Mouse (Mus musculus): ENCODE measurements at regions not wholly inside any gene's neighbourhood (a gene's known extent, or its start where the extent isn't known, plus 50 kb on each side); places are given as distances from the start of the nearest gene placed in this dataset.

DNA sequence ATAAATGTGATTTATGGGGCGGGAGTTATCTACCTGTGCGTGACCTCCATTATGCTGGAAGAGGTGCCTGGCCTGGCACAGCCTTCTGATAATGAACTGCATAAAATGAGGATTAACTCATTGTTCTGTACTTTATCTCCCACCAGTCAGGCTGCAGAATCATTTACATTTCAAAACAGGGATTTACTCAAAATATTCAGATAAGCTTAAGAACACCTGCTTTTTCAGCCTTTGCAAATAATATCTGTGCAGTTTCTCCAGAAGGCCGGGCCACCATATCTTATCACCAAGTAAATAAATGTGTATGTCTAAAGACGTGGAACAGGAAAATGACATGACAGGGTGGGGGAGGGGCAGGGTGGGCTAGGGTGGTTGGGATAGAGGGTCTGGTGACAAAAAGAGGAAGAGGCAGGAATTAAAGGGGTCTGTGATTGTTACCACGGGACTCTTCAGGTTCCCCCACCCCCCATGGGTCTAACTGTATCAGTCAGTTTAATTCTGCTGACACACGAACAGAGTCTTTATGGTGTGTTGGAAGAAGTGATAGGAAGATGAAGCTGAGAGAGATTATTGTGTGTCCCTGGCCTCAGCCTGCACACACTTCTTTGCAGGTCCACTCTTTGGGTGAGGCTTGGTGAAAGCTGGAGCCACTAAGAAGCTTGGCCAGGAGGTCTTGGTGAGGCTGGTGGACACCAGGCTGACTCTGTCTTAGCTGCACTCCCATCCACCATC lies 154.6 kb upstream of the Sox11 start:
- DNase-seq (ENCODE audit: low spot score) = no peak

DNA sequence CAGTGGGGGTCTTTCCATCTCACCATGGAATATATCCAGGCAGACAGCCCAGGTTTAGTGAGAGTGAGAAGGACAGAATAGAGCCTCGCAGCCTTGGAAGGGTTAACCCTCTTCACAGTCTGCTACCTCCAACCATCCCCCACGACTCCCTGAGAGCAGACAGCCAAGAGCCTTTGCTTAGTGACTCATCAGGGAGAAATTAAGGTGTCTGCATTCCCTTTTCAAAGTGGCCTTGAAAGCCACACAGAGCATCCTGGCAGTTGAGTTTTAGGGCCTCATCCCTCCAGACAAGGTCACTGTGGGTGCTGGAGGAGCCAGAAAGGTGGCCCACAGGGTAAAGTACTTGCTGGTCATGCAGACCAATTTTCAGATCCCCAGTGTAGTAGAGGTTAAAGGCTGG lies 149.9 kb upstream of the Sox11 start:
- no peak for DNase-seq (ENCODE audit: low spot score)

DNA sequence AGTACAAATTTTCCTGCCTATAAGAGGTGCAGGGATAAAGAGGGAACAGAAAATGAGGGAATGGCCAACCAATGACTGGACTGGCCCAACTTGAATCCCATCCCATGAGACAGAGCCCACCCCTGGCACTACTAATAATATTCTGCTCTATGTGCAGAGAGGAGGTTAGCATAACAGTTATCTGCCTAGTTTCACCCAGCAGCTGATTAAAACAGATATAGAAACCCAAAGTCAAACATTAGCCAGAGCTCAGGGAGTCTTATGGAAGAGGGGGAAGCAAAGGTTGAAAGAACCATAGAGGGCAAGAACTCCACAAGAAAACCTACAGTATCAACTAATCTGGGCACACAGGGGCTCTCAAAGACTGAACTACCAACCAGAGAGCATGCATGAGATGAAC lies 138.9 kb upstream of the Sox11 start:
- no peak for DNase-seq (ENCODE audit: low spot score)

DNA sequence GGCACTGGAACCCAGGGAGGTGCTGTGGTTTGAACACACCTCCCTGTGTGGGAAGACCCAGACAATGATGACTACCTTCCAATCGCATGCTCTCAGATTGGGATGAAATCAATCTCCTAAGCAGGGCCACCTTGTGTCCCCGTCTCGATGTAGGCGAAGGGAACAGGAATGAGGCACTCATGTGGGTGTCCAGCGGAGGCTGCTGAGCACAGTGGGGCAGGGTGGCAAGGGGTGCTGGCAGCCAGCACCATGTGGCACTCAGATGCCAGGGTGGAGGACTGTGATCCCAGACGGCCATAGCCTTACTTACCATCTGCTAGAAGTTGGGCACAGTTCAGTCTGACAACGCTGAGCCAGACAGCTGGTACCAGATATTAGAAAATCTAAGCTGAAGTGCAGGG lies 137.2 kb upstream of the Sox11 start:
- DNase-seq (ENCODE audit: low spot score) = no peak

DNA sequence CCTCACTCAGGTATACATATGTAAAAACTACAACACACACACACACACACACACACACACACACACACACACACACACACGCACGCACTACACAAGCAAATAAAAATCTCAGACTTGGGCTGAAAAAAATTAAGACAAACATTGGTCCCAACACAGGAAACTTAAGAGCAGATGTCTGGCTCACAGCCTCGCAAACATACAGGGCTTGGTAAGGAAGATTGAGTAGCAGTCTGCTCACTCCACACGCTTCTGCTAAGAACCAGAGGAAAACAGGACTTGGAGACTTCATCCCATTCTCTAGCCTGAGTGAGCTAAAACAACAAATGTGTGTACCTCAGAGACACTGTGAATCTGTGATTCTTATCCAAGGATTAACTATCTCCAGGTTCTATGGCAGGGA lies 132.3 kb upstream of the Sox11 start:
- no peak for DNase-seq (ENCODE audit: low spot score)

DNA sequence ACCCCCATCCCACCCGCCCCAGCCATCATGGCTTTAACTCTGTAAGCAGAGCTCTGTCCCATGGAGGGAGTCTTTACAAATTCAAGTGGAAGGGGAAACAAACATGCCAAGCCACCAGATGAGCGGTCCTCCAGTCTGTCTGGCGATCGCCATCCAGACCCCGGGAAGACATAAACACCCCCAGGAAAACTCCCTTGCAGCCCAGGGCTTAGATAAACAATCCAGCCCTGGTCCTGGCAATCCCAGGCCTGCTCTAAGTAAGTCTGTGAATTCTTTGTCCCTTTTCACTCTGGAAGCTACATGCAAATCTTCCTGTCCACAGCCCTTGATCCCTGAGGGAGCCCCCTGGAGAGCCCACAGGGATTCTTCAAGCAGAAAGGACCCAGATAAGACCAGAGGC lies 129.2 kb upstream of the Sox11 start:
- no peak for DNase-seq (ENCODE audit: low spot score)

DNA sequence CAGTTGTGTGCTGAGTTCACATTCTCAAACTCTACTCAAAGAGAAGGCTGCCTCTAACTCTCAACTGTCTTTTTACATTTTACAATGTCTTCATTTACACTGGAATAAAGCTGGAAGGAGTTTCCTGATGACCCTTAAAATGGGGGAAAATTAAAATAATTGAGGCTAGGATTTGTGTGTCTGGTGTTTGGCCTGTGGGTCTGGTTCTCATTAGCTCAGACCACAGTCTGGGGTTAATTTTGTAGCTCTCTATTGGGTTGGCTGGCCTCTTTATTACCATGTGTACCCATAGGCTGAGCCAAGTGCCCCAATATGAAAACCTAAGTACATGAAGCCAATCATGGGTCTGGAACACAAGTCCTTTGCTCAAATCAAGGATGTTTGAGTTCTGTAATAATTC lies 128.0 kb upstream of the Sox11 start:
- no peak for DNase-seq (ENCODE audit: low spot score)

DNA sequence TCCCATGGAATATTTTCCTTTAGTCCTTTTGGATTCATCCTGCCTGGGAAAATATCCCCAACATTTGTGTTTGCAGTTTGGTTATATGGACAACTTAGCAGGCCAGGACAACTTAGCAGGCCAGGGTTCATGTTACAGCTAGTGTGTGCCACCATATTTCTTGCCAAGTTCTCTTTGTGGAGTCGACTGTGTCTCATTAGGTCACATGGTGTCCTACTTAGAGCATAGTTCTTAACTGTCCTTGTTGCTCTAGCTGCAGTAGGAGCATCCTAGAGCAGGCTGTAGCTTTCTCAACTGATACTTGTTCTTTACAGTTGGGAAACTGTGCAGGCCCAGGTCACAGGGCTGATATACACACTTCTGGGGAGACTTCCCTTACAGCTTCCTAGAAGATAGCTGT lies 126.4 kb upstream of the Sox11 start:
- no peak for DNase-seq (ENCODE audit: low spot score)

DNA sequence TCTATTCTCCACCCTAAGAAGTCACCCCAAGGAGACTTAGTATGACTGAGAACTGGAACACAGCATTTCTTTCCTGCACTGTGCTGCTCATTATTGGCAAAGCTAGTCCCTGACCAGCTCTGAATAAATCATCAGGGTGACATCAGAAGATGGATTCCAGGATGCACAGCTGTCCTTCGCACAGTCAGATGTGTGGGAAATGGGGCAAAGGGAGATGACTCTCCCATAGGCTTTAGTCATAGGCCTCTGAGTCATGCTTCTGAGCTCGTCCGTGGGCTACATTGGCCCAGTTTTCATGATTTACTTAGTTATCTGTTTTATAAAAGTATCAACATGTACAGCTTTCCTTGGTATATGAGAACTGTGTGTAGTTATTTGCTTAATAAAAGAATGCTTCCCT lies 125.8 kb upstream of the Sox11 start:
- no peak for DNase-seq (ENCODE audit: low spot score)

DNA sequence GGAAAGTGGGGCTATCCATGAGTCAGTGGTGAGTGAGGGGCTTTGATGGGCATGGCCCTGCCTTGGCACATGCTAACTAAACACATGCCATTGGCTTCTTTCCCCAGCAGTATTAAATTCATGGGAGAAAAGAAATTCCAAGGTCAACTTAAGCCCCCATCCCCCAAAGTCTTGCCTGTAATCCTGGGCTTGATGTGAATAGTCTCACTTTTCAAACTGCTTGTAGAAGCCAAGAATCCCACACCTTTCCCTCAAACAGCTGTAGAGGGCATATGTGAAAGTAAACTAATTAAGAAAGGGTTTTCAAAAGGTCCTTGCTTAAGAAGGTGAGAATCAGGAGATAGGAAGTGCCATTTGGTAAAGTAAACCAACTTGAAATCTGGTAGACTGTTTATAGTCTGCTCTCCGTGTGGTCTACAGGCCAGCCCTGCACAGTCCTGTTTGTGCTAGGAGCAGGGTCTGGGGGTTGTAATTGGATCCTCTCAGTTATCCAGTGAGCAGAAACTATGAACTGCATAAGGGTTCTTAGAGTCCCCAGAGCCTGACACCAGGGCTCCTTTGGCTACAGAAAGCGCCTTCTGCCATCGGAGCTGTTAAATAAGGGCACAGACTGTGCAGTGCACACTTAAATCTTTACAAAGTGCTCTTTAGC lies 123.3 kb upstream of the Sox11 start:
- no peak for DNase-seq (ENCODE audit: low spot score)

DNA sequence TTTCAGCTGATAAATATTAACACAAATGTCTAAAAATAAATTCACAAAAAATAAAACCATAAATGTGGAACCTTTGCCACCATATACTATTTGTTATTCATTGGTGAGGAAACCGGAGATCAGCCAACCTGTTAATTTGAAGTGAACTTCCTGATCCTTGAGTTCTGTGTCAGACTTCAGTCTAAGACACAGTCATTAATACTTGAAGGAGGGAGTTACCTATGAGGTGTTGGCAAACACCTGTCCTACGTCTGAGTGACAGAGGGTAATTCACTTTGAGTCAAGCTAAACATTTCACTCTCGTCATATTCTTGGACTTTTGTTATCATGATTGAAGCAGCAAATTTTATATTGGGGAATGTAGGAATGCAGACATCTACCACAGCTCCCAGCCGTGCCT lies 116.3 kb upstream of the Sox11 start:
- DNase-seq (ENCODE audit: low spot score) = no peak

DNA sequence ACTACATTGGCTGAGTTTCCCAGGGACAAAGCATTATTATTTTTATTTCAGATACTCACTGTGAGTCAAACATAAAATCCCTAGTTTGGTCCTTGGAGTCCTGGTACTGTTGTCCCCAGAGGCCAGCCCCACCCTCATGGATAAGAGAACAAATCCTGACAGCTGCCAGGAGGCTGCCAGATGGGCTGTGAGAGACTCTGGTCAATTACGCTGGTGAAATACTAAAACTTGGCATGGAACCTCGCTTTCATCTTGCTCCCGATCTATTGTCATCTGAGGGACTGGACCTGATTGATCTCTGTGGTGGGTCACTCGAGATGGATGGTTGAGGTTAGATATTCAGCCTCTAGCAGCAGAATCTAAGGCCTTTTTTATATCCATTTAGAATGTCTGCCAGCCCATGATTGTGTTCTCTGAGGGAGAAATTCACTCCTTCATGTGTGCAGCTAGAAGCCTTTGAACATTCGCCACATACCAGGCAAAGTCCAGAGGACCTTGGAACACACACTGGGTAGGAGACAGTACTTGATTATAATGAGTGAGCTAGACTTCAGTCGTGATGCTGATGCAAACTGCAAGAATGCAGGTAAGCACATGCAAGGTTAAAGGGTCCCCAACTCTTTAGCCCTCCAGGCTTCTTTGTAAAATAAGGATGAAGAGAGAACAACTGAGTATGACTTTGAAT lies 95.4 kb upstream of the Sox11 start:
- DNase-seq (ENCODE audit: low spot score) = no peak

DNA sequence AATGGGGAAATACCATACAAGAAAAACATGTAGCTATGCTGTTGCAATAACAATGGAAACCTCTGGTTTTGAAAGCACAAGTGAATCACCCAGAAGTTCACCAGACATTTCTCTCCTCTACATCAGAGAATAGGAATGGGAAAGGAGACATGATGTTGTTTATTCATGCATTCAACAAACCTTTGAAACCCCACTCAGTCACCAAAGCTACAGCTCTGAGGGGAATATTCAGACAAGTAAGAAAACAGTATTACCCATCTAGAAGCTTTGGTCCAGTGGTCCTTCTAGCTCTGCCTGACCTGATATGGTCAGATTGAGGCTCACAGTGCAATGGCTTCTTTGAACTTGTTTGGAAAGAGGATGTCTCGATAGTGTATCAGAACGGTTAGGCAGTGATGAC lies 89.0 kb upstream of the Sox11 start:
- no peak for DNase-seq (ENCODE audit: low spot score)

DNA sequence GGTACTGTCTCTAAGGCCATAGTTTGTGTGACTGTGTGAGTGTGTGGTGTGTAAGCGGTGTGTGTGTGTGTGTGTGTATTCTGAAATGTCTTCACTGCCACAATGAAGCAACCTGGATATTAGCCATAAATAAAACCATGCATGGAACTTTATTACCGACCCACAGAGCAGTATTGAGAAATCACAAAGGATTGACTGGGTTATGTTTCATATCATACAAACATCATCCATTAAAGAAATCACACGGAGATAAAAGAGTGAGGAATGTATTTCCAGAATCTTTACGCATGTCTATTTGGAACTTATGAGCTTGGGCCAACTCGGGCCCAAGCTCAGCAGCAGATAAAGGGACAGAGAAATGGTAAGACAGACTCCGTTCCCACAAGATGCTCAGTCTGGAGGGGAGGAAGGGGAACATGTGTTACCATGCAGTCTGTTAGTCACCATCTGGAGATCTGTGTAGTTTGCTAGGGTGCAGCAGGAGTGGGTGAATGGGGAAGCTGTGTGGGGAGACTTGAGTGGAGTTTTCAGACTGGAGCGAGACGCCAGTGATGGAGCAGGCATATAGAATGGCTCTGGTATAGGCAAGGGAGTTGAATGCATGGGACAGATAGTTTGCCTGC lies 75.1 kb upstream of the Sox11 start:
- DNase-seq (ENCODE audit: low spot score) = no peak

DNA sequence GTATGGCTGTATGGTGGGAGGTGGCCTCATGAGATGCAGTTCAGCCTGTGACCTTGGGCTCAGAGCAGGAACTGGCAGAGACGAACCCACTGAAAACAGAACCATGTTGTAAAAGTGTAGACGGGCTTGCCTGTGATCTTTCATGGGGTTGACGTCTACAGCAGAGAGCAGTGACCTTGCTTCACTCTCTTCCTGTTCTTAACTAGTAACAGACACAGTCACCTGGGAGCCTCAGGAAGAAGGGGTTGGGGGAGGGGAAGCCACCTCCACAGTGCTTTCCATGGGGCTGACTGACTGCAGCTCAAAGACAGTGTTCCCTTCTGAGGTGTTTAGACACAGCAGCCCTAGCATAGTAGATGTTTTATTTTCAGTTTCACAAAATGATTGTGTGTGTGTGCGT lies 68.2 kb upstream of the Sox11 start:
- no peak for DNase-seq (ENCODE audit: low spot score)

DNA sequence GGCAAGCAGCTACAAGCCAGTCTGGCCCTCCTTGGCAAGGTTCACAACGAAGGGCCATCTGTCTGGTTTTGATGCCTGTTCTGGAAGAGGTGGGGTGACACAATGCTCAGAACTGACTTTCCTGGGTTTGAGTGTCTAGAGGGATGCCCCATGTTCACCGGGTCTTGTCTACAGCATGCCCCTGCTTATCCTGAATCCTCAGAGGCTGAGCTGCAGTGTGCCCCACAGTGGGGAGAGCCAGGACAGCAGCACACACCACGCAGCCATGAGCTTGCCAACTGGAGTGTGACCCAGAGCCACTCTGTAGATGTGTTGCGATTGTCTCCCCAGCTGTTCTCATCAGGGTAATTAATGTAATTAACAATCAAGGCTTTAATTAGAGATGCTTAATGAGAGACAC lies 66.1 kb upstream of the Sox11 start:
- no peak for DNase-seq (ENCODE audit: low spot score)

DNA sequence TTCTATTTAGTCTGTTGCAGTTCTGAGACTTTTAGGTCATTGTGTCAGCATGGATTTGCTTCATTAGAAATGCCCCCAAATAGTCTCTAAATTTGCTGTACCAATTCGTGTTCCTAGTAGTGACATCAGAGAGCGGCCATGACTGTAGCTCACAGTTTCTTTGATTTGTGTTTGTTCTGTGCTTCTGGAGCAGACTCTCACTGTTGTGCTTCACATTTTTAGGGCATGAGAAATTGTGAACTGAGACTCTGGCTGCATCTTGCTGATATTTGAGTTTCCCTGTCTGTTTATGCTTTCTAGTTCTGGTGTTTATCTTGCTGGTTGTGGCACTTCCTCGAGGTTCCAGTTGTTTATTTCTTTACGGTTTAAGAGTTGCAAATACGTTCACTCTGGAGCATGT lies 57.0 kb upstream of the Sox11 start:
- DNase-seq (ENCODE audit: low spot score) = no peak
